Mouse (Mus musculus) embryonic facial prominence, embryonic 10.5 days (tissue): ENCODE data around the gene Vipr1. TPM values are rescaled to one million over a fixed set of nuclear protein-coding genes. Genes with fewer than 3 reads are reported as not detected.

Source experiments
- DNase-seq: peaks from one replicate; pipeline ENCODE4 v3.0.0-alpha.2; 2017; ENCODE audit warnings: low spot score
- H3K27ac ChIP-seq: fragments of 300-500 bp; sonication (generic); replicated peaks from 2 replicates; pipeline ENCODE4 v1.5.1; 2016; ENCODE audit warnings: mild to moderate bottlenecking
- H3K27me3 ChIP-seq: fragments of 300-500 bp; sonication (generic); replicated peaks from 2 replicates; pipeline ENCODE4 v1.6.1; 2016; ENCODE audit warnings: low read depth, mild to moderate bottlenecking; ENCODE audit not compliant: poor library complexity, severe bottlenecking
- H3K36me3 ChIP-seq: fragments of 300-500 bp; sonication (generic); replicated peaks from 2 replicates; pipeline ENCODE4 v1.6.1; 2016; ENCODE audit warnings: mild to moderate bottlenecking, moderate library complexity
- H3K4me1 ChIP-seq: fragments of 300-500 bp; sonication (generic); 2 replicates; pipeline ENCODE4 v1.6.1; 2016
- H3K4me3 ChIP-seq: fragments of 300-500 bp; sonication (generic); 2 replicates; pipeline ENCODE4 v1.5.1; 2016; ENCODE audit warnings: mild to moderate bottlenecking, moderate library complexity
- H3K9me3 ChIP-seq: fragments of 300-500 bp; sonication (generic); 2 replicates; pipeline ENCODE4 v1.6.1; 2016; ENCODE audit warnings: mild to moderate bottlenecking
- WGBS: fragments of 180-500 bp; shearing (Covaris S2); methylation state at CpG from one replicate; pipeline ENCODE4 v1.1.7; 2016; 5-methylcytosine and 5-hydroxymethylcytosine counted together
- polyA plus RNA-seq: library from polyadenylated mRNA; unstranded; fragments of >200 nt; fragmentation: Nextera tagmentation; extraction: Ambion mirVana; gene quantifications from 2 replicates; pipeline ENCODE4 v1.2.1, GENCODE M21; 2016

Gene Vipr1
- polyA plus RNA-seq, 1 experiment from 2014 or later: 0.16 TPM

DNA sequence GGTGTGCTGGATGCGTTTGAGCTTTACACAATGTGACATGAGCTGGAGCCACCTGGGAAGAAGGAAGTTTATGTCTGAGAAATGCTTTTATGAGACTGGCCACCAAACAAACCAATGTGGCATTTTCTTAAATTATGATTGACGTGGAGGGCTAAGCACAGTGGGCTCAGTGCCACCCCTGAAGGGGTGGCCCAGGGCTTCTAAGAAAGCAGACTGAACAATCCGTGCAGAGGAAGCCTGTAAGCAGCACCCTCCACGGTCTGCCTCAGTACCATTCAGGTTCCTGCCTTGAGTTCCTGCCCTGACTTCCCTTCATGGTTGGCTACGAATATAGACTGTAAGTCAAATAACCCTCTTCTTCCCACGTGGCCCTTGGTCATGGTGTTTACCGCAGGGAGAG lies 48.2 kb downstream of the Vipr1 start:
- Histone ChIP-seq H3K4me1 (0 out of 2 replicates have a peak, but pooled peaks cover 5% of the 10 kb centered on the region), H3K9me3 (no peaks in the 10 kb centered on the region), H3K4me3 (no peak overlapping the region), H3K27me3 (no peaks in the 10 kb centered on the region), H3K27ac (no peak overlapping the region), H3K36me3 (peaks cover 86% of the 10 kb centered on the region)
- 91% methylated on average over 7 of the region's 7 CpGs for WGBS
- no peak for DNase-seq

DNA sequence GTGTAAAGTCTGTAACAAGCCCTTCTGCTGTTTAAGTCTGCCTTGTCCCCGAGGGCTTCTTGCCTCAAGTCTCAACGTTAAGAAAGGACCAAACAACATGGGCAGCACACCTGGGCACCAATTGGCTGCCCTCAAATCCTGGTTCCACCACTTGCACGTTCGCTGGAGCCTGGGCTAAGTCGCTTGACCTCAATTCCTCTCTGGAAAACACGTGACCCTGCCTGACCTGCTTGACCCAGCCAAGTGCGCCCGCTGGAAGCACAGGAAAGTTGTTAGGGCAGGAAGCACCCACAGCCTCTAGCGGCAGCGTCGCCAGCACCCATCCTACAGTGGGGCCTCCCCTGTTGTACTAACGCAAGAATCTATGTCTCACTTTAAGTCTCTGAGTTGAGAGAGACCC lies 52.2 kb downstream of the Vipr1 start:
- no peak for DNase-seq
- H3K27me3 ChIP-seq: no peaks in the 10 kb centered on the region
- 0 out of 2 replicates have a peak, but pooled peaks cover 5% of the 10 kb centered on the region for H3K4me1 ChIP-seq
- 78% methylated on average over 12 of the region's 12 CpGs for WGBS
- peaks cover 84% of the 10 kb centered on the region for H3K36me3 ChIP-seq
- H3K27ac ChIP-seq: no peak overlapping the region
- H3K4me3 ChIP-seq: no peak overlapping the region
- H3K9me3 ChIP-seq: peaks cover 6% of the 10 kb centered on the region

DNA sequence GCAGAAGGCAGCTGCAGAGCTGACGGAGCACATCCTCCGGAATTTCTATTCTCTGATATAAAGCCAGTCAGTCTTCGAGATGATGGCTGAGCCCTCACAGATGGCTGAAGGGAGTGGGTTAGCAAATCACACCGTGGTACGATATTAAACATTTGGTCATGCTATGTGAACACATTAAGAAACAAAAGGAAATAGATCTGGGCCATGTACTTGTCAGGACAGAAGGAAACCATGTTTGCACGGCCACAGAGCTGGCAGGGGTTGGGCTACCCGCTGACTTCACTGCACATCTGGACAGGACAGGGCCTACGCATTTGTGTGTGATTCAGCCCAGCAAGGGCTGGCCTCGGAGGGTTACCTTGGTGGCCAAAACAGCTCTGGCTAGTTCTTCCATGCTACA lies 54.1 kb downstream of the Vipr1 start:
- no peaks in the 10 kb centered on the region for H3K27me3 ChIP-seq
- no peak overlapping the region for H3K4me3 ChIP-seq
- 94% methylated on average over 9 of the region's 9 CpGs for WGBS
- peaks cover 6% of the 10 kb centered on the region for H3K9me3 ChIP-seq
- H3K27ac ChIP-seq: no peak overlapping the region
- no peaks in the 10 kb centered on the region for H3K4me1 ChIP-seq
- no peak for DNase-seq
- H3K36me3 ChIP-seq: peaks cover 71% of the 10 kb centered on the region

DNA sequence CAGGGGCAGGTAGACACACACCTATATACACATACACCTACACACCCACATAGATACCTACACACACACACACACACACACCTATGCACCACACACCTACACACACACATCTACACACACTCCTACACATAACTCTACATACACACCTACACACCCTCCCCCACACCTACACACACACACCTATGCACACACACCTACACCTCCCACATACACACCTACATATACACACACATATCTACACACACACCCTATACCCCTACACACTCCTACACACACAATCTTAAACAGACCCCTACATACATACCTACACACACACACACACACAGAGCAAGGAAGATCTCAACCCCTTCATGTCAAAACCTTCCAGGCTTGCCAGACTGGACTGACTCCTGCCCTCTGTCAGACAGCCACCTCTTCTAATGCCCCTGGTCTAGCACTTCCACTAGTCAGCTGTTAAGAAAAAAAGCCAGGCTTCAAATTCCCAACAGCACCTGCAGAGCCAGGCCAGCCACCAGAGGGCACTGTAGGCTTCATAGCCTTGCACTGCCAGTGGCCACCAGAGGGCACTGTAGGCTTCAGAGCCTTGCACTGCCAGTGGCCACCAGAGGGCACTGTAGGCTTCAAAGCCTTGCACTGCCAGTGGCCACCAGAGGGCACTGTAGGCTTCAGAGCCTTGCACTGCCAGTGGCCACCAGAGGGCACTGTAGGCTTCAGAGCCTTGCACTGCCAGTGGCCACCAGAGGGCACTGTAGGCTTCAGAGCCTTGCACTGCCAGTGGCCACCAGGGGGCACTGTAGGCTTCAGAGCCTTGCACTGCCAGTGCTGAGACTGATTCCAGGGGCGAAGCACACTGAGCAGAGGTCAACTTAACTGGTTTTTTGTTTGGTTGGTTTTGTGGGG lies 54.9 kb downstream of the Vipr1 start:
- WGBS: 100% methylated on average over 1 of the region's 1 CpGs
- peaks cover 63% of the 10 kb centered on the region for H3K36me3 ChIP-seq
- no peak overlapping the region for H3K4me3 ChIP-seq
- no peak for DNase-seq
- no peaks in the 10 kb centered on the region for H3K27me3 ChIP-seq
- no peaks in the 10 kb centered on the region for H3K4me1 ChIP-seq
- H3K9me3 ChIP-seq: peaks cover 6% of the 10 kb centered on the region
- H3K27ac ChIP-seq: no peak overlapping the region

DNA sequence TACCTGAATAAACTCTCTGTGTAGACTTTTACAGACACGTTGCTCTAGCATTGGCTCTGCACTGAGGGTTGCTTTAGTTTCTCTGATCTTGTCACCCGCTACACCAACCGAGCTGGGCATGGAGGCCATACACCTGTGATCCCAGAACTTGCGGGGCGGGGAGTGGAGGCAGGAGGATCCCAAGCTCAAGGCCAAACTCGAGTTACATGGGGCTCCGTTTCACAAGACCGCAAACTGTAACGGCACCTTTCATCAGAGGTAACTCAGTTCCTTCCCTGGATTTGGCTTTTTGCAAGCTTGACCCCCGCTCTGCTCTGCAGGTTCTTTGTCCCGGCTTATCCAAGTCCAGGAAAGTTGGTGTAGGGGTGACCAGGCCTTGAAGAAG lies 61.7 kb downstream of the Vipr1 start:
- peaks cover 8% of the 10 kb centered on the region for H3K36me3 ChIP-seq
- peak overlapping the region; percentile 74 for H3K4me3 ChIP-seq
- DNase-seq: no peak
- peaks cover 25% of the 10 kb centered on the region for H3K4me1 ChIP-seq
- WGBS: 39% methylated on average over 11 of the region's 11 CpGs
- peak overlapping the region; percentile 90 for H3K27ac ChIP-seq
- no peaks in the 10 kb centered on the region for H3K9me3 ChIP-seq
- H3K27me3 ChIP-seq: no peaks in the 10 kb centered on the region

DNA sequence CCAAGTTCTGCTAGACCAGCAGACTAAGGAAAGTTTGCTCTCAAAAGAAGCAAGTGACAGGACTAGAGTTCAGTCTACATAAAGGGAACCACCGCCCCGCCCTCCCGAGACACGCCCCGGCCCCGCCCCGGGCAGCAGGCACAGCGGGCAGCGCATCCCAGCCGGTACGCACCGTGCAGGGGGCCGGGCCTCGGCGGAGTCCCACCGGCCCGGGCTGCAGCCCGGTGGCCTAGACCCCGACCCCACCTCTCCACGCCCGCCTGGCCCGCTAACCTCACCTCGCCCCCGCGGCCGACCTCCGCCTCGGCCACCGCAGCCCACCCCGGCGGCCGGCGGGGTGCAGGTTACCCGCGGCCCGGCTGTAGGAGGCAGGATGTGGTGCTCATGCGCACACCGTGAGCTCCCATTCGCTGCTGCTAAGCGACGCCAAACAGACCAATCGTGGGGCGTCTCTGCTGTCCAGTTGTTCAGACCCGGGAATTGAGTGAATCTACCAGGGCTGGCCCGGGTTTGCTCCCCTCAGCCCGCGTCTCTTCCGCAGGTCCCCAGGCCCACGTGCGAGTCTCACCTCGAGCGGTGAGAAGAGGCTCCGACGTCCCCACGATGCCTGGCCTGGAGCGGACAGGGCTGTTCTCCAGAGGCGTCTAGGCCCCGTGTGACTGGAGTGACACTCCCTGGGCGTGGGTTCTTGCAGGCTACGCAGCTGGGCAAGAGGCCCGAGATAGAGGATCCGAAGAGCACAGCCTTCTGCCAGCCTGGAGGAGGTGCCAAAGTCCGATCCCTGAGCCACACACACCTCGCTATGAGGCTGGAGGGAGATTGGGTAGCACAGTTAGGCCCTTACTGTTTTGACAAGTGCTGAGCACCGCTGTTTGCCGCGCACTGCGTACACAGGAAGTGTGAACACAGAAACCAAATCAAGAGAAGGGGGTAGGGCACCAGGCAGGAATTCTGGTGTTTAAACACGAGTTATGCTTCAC lies 62.4 kb downstream of the Vipr1 start, which contains the start of gene Sec22c:
TSS of gene Sec22c (minus strand) at position 845 of the 980 bp plus-strand sequence.
- WGBS: under 1% methylated on average over 69 of the region's 69 CpGs

DNA sequence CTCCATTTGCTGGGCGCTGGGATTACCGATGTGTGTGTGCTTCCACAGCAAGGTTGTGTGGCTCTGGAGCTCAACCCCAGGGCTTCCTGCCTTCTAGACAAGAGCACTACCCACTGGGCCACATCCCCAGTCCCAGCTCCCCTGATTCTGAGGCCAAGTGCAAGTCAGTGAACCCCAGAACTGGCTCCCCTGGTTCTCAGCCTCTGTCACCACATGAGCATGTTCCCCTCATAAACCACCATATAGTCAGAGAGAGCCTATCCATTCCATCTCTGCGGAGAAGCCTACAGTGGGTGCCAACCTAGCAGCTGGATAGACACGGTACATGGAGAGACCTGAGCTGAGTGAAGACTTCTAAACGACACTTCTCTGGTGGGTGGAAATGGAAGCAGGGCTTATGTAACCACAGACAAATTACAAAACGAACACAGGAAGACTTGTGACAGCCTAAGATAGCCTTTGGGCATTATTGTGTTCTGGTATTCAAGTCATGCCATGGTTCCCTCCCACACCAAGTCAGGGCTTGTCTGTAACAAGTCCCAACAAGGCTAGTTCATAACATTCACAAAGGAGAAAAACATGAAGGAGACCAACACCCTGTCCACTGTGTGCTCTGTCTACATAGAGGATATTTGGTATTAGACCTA lies 63.6 kb downstream of the Vipr1 start:
- Histone ChIP-seq H3K36me3 (no peaks in the 10 kb centered on the region), H3K27ac (no peak overlapping the region), H3K9me3 (no peaks in the 10 kb centered on the region), H3K4me1 (peaks cover 35% of the 10 kb centered on the region), H3K4me3 (0 out of 2 replicates have a peak overlapping the region, but pooled peaks have one; percentile 74), H3K27me3 (no peaks in the 10 kb centered on the region)
- no peak for DNase-seq
- 74% methylated on average over 6 of the region's 6 CpGs for WGBS

More for the DNA sequence above, 62.4 kb downstream of the Vipr1 start, which contains the start of gene Sec22c:
- Histone ChIP-seq H3K9me3 (no peaks in the 10 kb centered on the region), H3K36me3 (peaks cover 1% of the 10 kb centered on the region), H3K4me1 (peaks cover 28% of the 10 kb centered on the region), H3K4me3 (peak within 1 kb of the TSS; percentile 74), H3K27me3 (no peaks in the 10 kb centered on the region), H3K27ac (peak within 1 kb of the TSS; percentile 90)
- peak; percentile 93 for DNase-seq

DNA sequence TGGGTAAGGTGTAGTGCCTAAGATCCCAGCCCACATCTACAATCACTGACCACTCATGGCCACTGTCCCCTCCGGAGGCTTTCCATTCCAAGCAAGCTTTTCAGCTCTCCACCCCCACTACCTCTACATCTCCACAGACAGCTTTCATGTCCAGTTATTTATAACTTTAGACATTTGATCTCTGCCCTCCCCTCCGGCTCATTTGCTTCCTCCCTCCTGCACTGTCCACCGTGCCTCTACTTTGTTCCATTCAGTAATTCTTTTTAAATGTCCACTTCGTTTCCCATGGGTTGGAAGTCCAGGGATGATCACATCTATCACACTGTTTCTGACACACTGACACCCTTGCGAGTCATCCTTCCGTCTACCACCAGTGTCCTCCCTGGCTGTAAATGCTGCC lies 65.3 kb downstream of the Vipr1 start:
- H3K4me3 ChIP-seq: no peak overlapping the region
- WGBS: 69% methylated on average over 6 of the region's 6 CpGs
- H3K36me3 ChIP-seq: peaks cover 9% of the 10 kb centered on the region
- no peaks in the 10 kb centered on the region for H3K27me3 ChIP-seq
- no peak overlapping the region for H3K27ac ChIP-seq
- H3K4me1 ChIP-seq: peaks cover 46% of the 10 kb centered on the region
- no peaks in the 10 kb centered on the region for H3K9me3 ChIP-seq
- no peak for DNase-seq

DNA sequence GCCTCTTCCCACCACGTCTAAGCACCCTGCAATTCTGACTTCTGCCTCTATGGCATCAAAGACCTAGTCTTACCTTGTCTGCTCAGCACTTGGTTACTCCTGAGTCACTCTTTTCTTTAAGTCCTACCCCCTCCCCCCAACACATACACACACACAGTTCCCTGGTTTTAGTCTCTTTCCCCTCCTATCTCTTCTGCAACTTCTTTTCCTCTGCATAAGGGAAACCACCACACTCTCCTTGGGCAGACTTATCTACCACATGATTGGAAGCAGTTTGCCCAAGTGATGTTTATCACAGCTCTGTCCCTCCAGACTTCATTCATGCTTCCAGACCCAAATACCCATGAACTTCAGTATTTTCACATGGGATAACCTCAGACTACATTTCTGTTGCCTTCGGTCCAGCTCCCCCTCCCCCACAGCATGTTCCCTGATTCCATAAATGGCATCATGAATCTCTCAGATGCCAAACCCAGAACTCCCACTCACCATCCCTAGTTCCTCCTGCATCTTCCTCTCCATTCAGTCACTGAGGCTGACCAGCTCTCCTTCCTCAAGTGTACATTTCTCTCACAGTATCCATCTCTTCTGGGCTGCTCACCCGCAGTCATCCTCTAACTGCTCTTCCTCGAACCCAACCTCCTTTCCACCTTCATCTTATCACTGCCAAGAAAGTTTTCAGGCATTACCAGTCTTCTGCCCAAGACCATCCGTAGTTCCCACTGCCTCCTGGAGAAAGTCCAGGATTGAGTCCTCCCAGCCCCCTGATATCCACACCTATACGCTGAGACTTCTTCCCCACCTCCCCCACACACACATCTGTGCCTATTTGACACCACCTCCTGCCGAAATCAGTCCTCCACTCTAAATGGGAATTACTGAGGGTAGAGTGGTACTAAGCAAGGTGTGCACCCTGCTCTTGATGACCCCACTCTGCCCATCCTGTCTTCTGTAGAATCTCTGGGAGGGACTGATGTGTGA lies 66.3 kb downstream of the Vipr1 start:
- Histone ChIP-seq H3K27ac (no peak overlapping the region), H3K36me3 (peaks cover 19% of the 10 kb centered on the region), H3K4me3 (no peak overlapping the region), H3K9me3 (no peaks in the 10 kb centered on the region), H3K4me1 (peaks cover 40% of the 10 kb centered on the region), H3K27me3 (no peaks in the 10 kb centered on the region)
- WGBS: 69% methylated on average over 7 of the region's 7 CpGs
- no peak for DNase-seq

DNA sequence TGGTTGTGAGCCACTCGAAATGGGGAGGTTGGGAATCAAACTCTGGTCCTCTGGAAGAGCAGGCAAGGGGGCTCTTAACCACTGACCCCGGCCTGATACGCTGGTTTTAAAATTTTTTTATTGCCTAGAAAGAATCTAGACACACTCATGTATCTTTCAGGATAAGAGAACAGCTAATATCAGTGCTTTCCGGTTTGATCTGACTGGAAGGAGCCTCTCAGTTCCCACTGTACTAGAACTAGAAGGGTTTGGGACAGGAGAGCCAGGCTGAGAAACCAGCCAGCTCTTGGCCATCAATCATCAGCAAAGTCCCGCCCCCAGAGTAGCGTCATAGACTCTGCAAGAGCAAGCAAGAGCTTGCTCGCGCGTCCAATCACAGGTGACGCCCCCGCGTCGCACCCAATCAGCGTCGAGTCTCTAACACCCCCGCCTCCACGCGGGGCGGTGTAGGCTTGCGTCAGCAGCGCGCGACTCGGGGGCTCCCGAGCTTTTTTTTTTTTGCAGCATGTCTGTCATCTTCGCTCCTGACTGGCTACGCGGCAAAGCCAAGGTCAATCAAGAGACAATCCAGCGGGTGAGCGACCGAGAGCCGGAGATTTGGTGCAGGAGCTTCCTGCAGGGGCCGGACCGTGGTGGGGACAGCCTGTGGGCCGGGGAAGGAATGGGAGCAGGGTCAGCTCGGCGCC lies 67.5 kb downstream of the Vipr1 start, which contains the start of gene Ss18l2:
TSS of gene Ss18l2 (plus strand) at position 432 of the 686 bp plus-strand sequence.
- Histone ChIP-seq H3K36me3 (peaks cover 22% of the 10 kb centered on the region), H3K27ac (peak within 1 kb of the TSS; percentile 90), H3K4me1 (peaks cover 31% of the 10 kb centered on the region), H3K4me3 (peak within 1 kb of the TSS; percentile 96), H3K9me3 (no peaks in the 10 kb centered on the region), H3K27me3 (no peaks in the 10 kb centered on the region)
- peak; percentile 99 for DNase-seq
- 6% methylated on average over 37 of the region's 37 CpGs for WGBS

DNA sequence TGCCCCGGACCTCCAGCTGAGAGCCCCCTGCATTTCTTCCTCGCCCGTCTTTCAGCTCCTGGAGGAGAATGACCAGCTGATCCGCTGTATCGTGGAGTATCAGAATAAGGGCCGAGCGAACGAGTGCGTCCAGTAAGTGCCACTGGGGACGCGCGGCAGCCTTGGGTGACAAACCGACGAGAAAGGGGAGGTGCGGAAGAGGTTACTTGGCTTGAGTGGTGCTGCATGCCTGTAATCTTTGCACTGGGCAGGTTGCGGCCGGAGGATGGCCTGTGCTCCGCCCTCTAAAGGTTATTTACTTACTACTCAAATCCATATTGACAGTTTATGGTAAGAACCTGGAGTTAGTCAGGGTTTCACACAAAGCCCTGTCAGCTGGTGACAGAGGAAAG lies 68.1 kb downstream of the Vipr1 start:
- WGBS: under 1% methylated on average over 18 of the region's 18 CpGs
- no peaks in the 10 kb centered on the region for H3K27me3 ChIP-seq
- H3K27ac ChIP-seq: peak overlapping the region; percentile 90
- DNase-seq: no peak
- peaks cover 26% of the 10 kb centered on the region for H3K4me1 ChIP-seq
- H3K36me3 ChIP-seq: peaks cover 22% of the 10 kb centered on the region
- H3K9me3 ChIP-seq: no peaks in the 10 kb centered on the region
- H3K4me3 ChIP-seq: peak overlapping the region; percentile 96
